Mouse (Mus musculus): Measurements from ENCODE around the gene Tmem117.

GRCm38 (mm10) chr15:95085962-95086361 is 456.9 kb downstream of the Tmem117 start:
- no peak for TF ChIP-seq CTCF (IDR thresholded peaks at IDR 0.05; ENCODE audit: low read depth, low read length)
- no peak for TF ChIP-seq GATA2 (IDR thresholded peaks at IDR 0.05; ENCODE audit: borderline replicate concordance, low read depth, low read length)
